Mouse (Mus musculus): ENCODE data around the gene Parpbp.

GRCm38 (mm10) chr10:88067377-88067776 lies 79.4 kb downstream of the Parpbp start:
- no peak for TF ChIP-seq EP300 (IDR thresholded peaks at IDR 0.05; ENCODE audit: low read depth)
- no peak for TF ChIP-seq CTCF (IDR thresholded peaks at IDR 0.05; ENCODE audit: low read depth)
